Mouse (Mus musculus) liver, embryonic 11.5 days (tissue): ENCODE data around the gene Susd1. TPM values are rescaled to one million over a fixed set of nuclear protein-coding genes. Genes with fewer than 3 reads are reported as not detected.

Source experiments
- ATAC-seq: fragments of 200-750 bp; cut with Nextera tagmentation; replicated peaks from 2 replicates; pipeline ENCODE4 v1.8.0; 2017; ENCODE audit warnings: moderate number of reproducible peaks, mild to moderate bottlenecking, moderate TSS enrichment, moderate library complexity; ENCODE audit not compliant: low FRiP score
- DNase-seq: peaks from one replicate; pipeline ENCODE4 v3.0.0-alpha.2; 2017; ENCODE audit warnings: low spot score
- H3K27ac ChIP-seq: fragments of 300-500 bp; sonication (generic); 2 replicates; pipeline ENCODE4 v1.5.1; 2014; ENCODE audit warnings: mild to moderate bottlenecking, low read depth, low read length, control low read depth
- H3K27me3 ChIP-seq: fragments of 300-500 bp; sonication (generic); replicated peaks from 2 replicates; pipeline ENCODE4 v1.6.1; 2014; ENCODE audit warnings: low read length, mixed read lengths; ENCODE audit not compliant: control insufficient read depth, insufficient read depth
- H3K36me3 ChIP-seq: fragments of 300-500 bp; sonication (generic); 2 replicates; pipeline ENCODE4 v1.6.1; 2014; ENCODE audit warnings: mild to moderate bottlenecking, low read length, moderate library complexity, mixed read lengths; ENCODE audit not compliant: control insufficient read depth, insufficient read depth
- H3K4me1 ChIP-seq: fragments of 300-500 bp; sonication (generic); replicated peaks from 2 replicates; pipeline ENCODE4 v1.6.1; 2014; ENCODE audit warnings: low read length, mixed read lengths; ENCODE audit not compliant: control insufficient read depth, insufficient read depth
- H3K4me2 ChIP-seq: fragments of 300-500 bp; sonication (generic); 2 replicates; pipeline ENCODE4 v1.6.1; 2014; ENCODE audit warnings: mild to moderate bottlenecking, control low read depth, moderate library complexity
- H3K4me3 ChIP-seq: fragments of 300-500 bp; sonication (generic); 2 replicates; pipeline ENCODE4 v1.5.1; 2014; ENCODE audit warnings: low read depth, low read length, control low read depth
- H3K9ac ChIP-seq: fragments of 300-500 bp; sonication (generic); 2 replicates; pipeline ENCODE4 v1.6.1; 2014; ENCODE audit warnings: low read depth, low read length, control low read depth
- H3K9me3 ChIP-seq: fragments of 300-500 bp; sonication (generic); 2 replicates; pipeline ENCODE4 v1.6.1; 2016; ENCODE audit warnings: low read length, inconsistent platforms, mixed read lengths; ENCODE audit not compliant: control insufficient read depth
- WGBS: fragments of 180-500 bp; shearing (Covaris S2); extraction: QIAGEN DNeasy Blood & Tissue Kit; methylation state at CpG from one replicate; pipeline ENCODE4 v1.1.7; 2014; 5-methylcytosine and 5-hydroxymethylcytosine counted together
- polyA plus RNA-seq: library from polyadenylated mRNA; unstranded; fragments of >200 nt; fragmentation: Nextera tagmentation; extraction: Ambion mirVana; gene quantifications from 2 replicates; pipeline ENCODE4 v1.2.1, GENCODE M21; 2014

Gene Susd1
- polyA plus RNA-seq, 1 experiment from 2014 or later: 20.8 TPM

- Histone ChIP-seq H3K4me1 (peaks cover 13% of the 10 kb centered on the region), H3K36me3 (peaks cover 15% of the 10 kb centered on the region), H3K27me3 (no peaks in the 10 kb centered on the region), H3K27ac (no peak overlapping the region), H3K4me2 (no peak overlapping the region), H3K9me3 (no peaks in the 10 kb centered on the region), H3K9ac (no peak overlapping the region), H3K4me3 (no peak overlapping the region)
- DNase-seq: no peak
- no peak for ATAC-seq
- WGBS: 77% methylated on average over 9 of the region's 9 CpGs
Measured at GRCm38 (mm10) chr4:59368118-59368517, 70.3 kb downstream of the Susd1 start.

- Histone ChIP-seq H3K4me2 (no peak overlapping the region), H3K36me3 (peaks cover 9% of the 10 kb centered on the region; the same call in 1 of the 2 replicates), H3K27ac (no peak overlapping the region), H3K27me3 (no peaks in the 10 kb centered on the region), H3K4me3 (no peak overlapping the region), H3K9ac (no peak overlapping the region), H3K4me1 (peaks cover 18% of the 10 kb centered on the region), H3K9me3 (no peaks in the 10 kb centered on the region)
- DNase-seq: no peak
- ATAC-seq: no peak
- WGBS: 62% methylated on average over 9 of the region's 9 CpGs
Measured at GRCm38 (mm10) chr4:59366206-59366605, 72.2 kb downstream of the Susd1 start.

DNA sequence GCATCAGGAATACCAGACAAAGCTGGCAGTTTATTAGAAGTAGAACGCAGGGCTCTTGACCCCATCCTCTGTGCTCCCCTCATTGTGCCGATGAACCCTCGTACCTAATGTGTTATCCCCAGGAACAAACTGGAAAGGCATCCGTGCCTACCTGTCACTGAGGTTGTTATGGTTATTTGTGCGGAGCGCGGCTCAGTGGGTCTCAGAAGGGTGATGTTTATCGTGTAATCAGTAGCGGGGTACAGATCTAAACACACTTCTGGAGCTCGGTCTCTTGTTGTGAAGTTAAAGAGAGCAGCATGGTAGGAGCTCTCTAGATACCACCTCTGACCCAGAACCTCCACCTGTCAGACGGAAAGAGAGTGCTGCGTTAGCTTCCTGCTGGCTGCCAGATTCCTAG lies 72.9 kb downstream of the Susd1 start:
- Histone ChIP-seq H3K9me3 (no peaks in the 10 kb centered on the region), H3K4me1 (peaks cover 18% of the 10 kb centered on the region), H3K27me3 (no peaks in the 10 kb centered on the region), H3K9ac (no peak overlapping the region), H3K36me3 (peaks cover 9% of the 10 kb centered on the region; the same call in 1 of the 2 replicates), H3K4me2 (no peak overlapping the region), H3K4me3 (no peak overlapping the region), H3K27ac (no peak overlapping the region)
- 88% methylated on average over 12 of the region's 12 CpGs for WGBS
- no peak for ATAC-seq
- DNase-seq: no peak

GRCm38 (mm10) chr4:59364229-59365173 lies 73.9 kb downstream of the Susd1 start:
- 82% methylated on average over 10 of the region's 10 CpGs for WGBS
- no peak for ATAC-seq
- H3K4me2 ChIP-seq: no peak overlapping the region

DNA sequence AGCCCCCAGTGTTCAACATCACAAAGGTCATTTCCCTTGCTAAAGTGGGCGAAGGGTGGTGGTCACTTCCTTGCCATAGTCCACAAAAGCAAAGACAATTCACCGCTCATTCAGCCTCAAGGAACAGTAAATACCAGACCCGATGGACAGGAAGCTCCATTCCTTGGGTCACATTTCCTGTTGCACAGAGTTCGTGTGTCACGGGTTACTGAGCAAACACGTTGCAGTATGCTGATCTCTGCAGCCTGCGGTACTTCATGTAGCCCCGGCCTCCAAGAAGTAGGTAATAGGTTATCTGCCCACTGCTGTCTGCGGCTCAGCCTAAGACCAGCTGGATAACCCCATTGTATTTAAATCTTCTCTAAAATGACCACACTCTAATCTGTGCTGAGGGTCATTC lies 75.4 kb downstream of the Susd1 start:
- no peak overlapping the region for H3K4me3 ChIP-seq
- no peak overlapping the region for H3K9ac ChIP-seq
- peaks cover 18% of the 10 kb centered on the region for H3K4me1 ChIP-seq
- WGBS: 46% methylated on average over 9 of the region's 9 CpGs
- H3K36me3 ChIP-seq: no peaks in the 10 kb centered on the region
- ATAC-seq (peak; percentile 65), DNase-seq (no peak)
- no peak overlapping the region; the same call in 1 of the 2 replicates for H3K27ac ChIP-seq
- no peaks in the 10 kb centered on the region for H3K27me3 ChIP-seq
- H3K9me3 ChIP-seq: no peaks in the 10 kb centered on the region
- no peak overlapping the region for H3K4me2 ChIP-seq

More at GRCm38 (mm10) chr4:59364229-59365173, 73.9 kb downstream of the Susd1 start:
- no peaks in the 10 kb centered on the region for H3K9me3 ChIP-seq
- no peak overlapping the region for H3K27ac ChIP-seq
- peaks cover 18% of the 10 kb centered on the region for H3K4me1 ChIP-seq
- no peak overlapping the region for H3K4me3 ChIP-seq
- peaks cover 3% of the 10 kb centered on the region; the same call in 1 of the 2 replicates for H3K36me3 ChIP-seq
- H3K9ac ChIP-seq: no peak overlapping the region
- DNase-seq: no peak
- no peaks in the 10 kb centered on the region for H3K27me3 ChIP-seq

GRCm38 (mm10) chr4:59360704-59361103 lies 77.7 kb downstream of the Susd1 start:
- Histone ChIP-seq H3K9me3 (no peaks in the 10 kb centered on the region), H3K27ac (no peak overlapping the region), H3K9ac (no peak overlapping the region), H3K4me1 (peaks cover 18% of the 10 kb centered on the region), H3K36me3 (peaks cover 3% of the 10 kb centered on the region), H3K4me3 (no peak overlapping the region), H3K27me3 (no peaks in the 10 kb centered on the region), H3K4me2 (peak overlapping the region; percentile 26; the same call in 1 of the 2 replicates)
- 11% methylated on average over 15 of the region's 15 CpGs for WGBS
- ATAC-seq (no peak), DNase-seq (peak; percentile 67)

GRCm38 (mm10) chr4:59359921-59360320 lies 78.5 kb downstream of the Susd1 start:
- ATAC-seq: no peak
- Histone ChIP-seq H3K27ac (no peak overlapping the region), H3K9ac (no peak overlapping the region), H3K4me2 (no peak overlapping the region), H3K36me3 (peaks cover 7% of the 10 kb centered on the region), H3K4me3 (no peak overlapping the region), H3K27me3 (no peaks in the 10 kb centered on the region), H3K4me1 (peaks cover 18% of the 10 kb centered on the region), H3K9me3 (no peaks in the 10 kb centered on the region)
- DNase-seq: no peak
- WGBS: 91% methylated on average over 8 of the region's 8 CpGs

GRCm38 (mm10) chr4:59358960-59359359 lies 79.5 kb downstream of the Susd1 start:
- Histone ChIP-seq H3K27ac (no peak overlapping the region), H3K36me3 (peaks cover 7% of the 10 kb centered on the region), H3K9me3 (no peaks in the 10 kb centered on the region), H3K4me1 (peaks cover 11% of the 10 kb centered on the region; the same call in 1 of the 2 replicates), H3K27me3 (no peaks in the 10 kb centered on the region), H3K4me3 (no peak overlapping the region), H3K4me2 (no peak overlapping the region), H3K9ac (no peak overlapping the region)
- WGBS: 77% methylated on average over 10 of the region's 10 CpGs
- DNase-seq: no peak
- no peak for ATAC-seq

DNA sequence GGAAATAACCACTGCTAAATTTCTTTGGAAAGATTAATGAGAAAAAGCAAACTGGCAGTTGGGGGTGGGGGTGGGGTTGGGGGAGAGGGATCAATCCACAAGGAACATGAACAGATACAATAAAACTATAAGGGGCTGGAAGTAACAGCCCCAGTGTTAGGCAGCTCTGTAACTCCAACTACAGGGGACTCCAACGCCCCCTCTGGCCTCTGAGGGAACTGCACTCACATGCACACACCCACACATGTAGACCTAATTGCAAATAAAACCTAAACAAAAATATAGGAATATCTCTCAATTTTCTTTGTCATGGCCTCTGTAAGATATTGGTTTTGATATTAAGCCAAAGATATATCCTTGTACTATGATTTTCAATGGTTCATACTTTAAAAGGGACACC lies 83.0 kb downstream of the Susd1 start:
- no peak overlapping the region for H3K27ac ChIP-seq
- ATAC-seq: no peak
- no peak overlapping the region for H3K4me3 ChIP-seq
- H3K9me3 ChIP-seq: no peaks in the 10 kb centered on the region
- DNase-seq: no peak
- no peaks in the 10 kb centered on the region for H3K27me3 ChIP-seq
- WGBS: 44% methylated on average over 1 of the region's 1 CpGs
- H3K4me2 ChIP-seq: no peak overlapping the region
- H3K36me3 ChIP-seq: peaks cover 7% of the 10 kb centered on the region
- no peak overlapping the region for H3K9ac ChIP-seq
- no peaks in the 10 kb centered on the region for H3K4me1 ChIP-seq
